Mouse (Mus musculus): ENCODE measurements around the gene Cep295nl. TPM values are rescaled to one million over a fixed set of nuclear protein-coding genes. Genes with fewer than 3 reads are reported as not detected.
"Not testable (repeated sequence)": the region's sequence is repeated elsewhere in the genome, so short reads cannot be mapped to it uniquely, and the experiment has no call there.

The Cep295nl gene
- polyA plus RNA-seq, 1 experiment from 2014 or later, result 0.23 TPM

- WGBS, result 68% methylated on average over 6 of the region's 6 CpGs
- peaks cover 21% of the 10 kb centered on the region for H3K36me3 ChIP-seq
- no peaks in the 10 kb centered on the region for H3K4me1 ChIP-seq (replicated peaks)
- H3K9me3 ChIP-seq, result no peaks in the 10 kb centered on the region
- H3K27ac ChIP-seq, result no peak overlapping the region
- H3K9ac ChIP-seq, result no peak overlapping the region
- no peak for ATAC-seq
- H3K4me3 ChIP-seq (replicated peaks), result no peak overlapping the region
- H3K4me2 ChIP-seq (replicated peaks), result no peak overlapping the region
- H3K27me3 ChIP-seq (replicated peaks), result no peaks in the 10 kb centered on the region
These were observed 30.1 kb downstream of the Cep295nl start for GRCm38 (mm10) chr11:118312132-118312723.

GRCm38 (mm10) chr11:118307962-118308361, 34.3 kb downstream of the Cep295nl start:
- not testable (repeated sequence) for H3K4me1 ChIP-seq (replicated peaks); H3K9me3 ChIP-seq; H3K27ac ChIP-seq; H3K9ac ChIP-seq; ATAC-seq; H3K4me3 ChIP-seq (replicated peaks); H3K27me3 ChIP-seq (replicated peaks); H3K4me2 ChIP-seq (replicated peaks)
- H3K36me3 ChIP-seq, result peaks cover 17% of the 10 kb centered on the region
- 89% methylated on average over 2 of the region's 2 CpGs for WGBS

GRCm38 (mm10) chr11:118303959-118304358, 38.3 kb downstream of the Cep295nl start:
- not testable (repeated sequence) for ATAC-seq, H3K9me3 ChIP-seq, H3K36me3 ChIP-seq

GRCm38 (mm10) chr11:118298810-118299209, 43.5 kb downstream of the Cep295nl start:
- WGBS, result 74% methylated on average over 2 of the region's 2 CpGs
- no peak overlapping the region for H3K27ac ChIP-seq
- H3K4me2 ChIP-seq (replicated peaks), result no peak overlapping the region
- no peaks in the 10 kb centered on the region for H3K9me3 ChIP-seq
- no peaks in the 10 kb centered on the region for H3K36me3 ChIP-seq
- no peak overlapping the region for H3K9ac ChIP-seq
- H3K4me3 ChIP-seq (replicated peaks), result no peak overlapping the region
- no peaks in the 10 kb centered on the region for H3K27me3 ChIP-seq (replicated peaks)
- no peaks in the 10 kb centered on the region for H3K4me1 ChIP-seq (replicated peaks)
- ATAC-seq, result peak; percentile 28; the same call in 1 of the 2 replicates

More at GRCm38 (mm10) chr11:118303959-118304358, 38.3 kb downstream of the Cep295nl start:
- not testable (repeated sequence) for H3K4me3 ChIP-seq (replicated peaks); H3K27me3 ChIP-seq (replicated peaks); H3K9ac ChIP-seq; H3K4me2 ChIP-seq (replicated peaks); H3K4me1 ChIP-seq (replicated peaks); H3K27ac ChIP-seq
- WGBS, result 81% methylated on average over 4 of the region's 4 CpGs

- H3K4me3 ChIP-seq (replicated peaks), result no peak overlapping the region
- no peaks in the 10 kb centered on the region for H3K4me1 ChIP-seq (replicated peaks)
- H3K27ac ChIP-seq, result no peak overlapping the region
- H3K4me2 ChIP-seq (replicated peaks), result no peak overlapping the region
- WGBS, result 81% methylated on average over 3 of the region's 3 CpGs
- H3K9me3 ChIP-seq, result no peaks in the 10 kb centered on the region
- no peaks in the 10 kb centered on the region for H3K27me3 ChIP-seq (replicated peaks)
- ATAC-seq, result no peak
- H3K9ac ChIP-seq, result no peak overlapping the region
- H3K36me3 ChIP-seq, result no peaks in the 10 kb centered on the region
These were observed 44.3 kb downstream of the Cep295nl start for GRCm38 (mm10) chr11:118297967-118298366.

GRCm38 (mm10) chr11:118295026-118295425, 47.3 kb downstream of the Cep295nl start:
- H3K9me3 ChIP-seq, result no peaks in the 10 kb centered on the region
- H3K4me1 ChIP-seq (replicated peaks), result 0 out of 2 replicates have a peak, but pooled peaks cover 4% of the 10 kb centered on the region
- H3K27ac ChIP-seq, result no peak overlapping the region
- no peak overlapping the region for H3K4me2 ChIP-seq (replicated peaks)
- no peak overlapping the region for H3K9ac ChIP-seq
- no peak overlapping the region for H3K4me3 ChIP-seq (replicated peaks)
- ATAC-seq, result no peak
- 82% methylated on average over 2 of the region's 2 CpGs for WGBS
- H3K27me3 ChIP-seq (replicated peaks), result no peaks in the 10 kb centered on the region
- no peaks in the 10 kb centered on the region for H3K36me3 ChIP-seq

- Histone ChIP-seq H3K4me3 (replicated peaks) (no peak overlapping the region), H3K27me3 (replicated peaks) (no peaks in the 10 kb centered on the region), H3K36me3 (0 out of 2 replicates have a peak, but pooled peaks cover under 1% of the 10 kb centered on the region), H3K27ac (no peak overlapping the region), H3K4me2 (replicated peaks) (no peak overlapping the region), H3K9ac (no peak overlapping the region), H3K4me1 (replicated peaks) (peaks cover 14% of the 10 kb centered on the region), H3K9me3 (no peaks in the 10 kb centered on the region)
- ATAC-seq, result no peak
- 65% methylated on average over 6 of the region's 6 CpGs for WGBS
These were observed 49.6 kb downstream of the Cep295nl start for GRCm38 (mm10) chr11:118292671-118293070.

GRCm38 (mm10) chr11:118289999-118290889, 52.1 kb downstream of the Cep295nl start, which contains the start of gene Usp36:
Gene Usp36, minus strand, starts transcription at chr11:118290244.
- under 1% methylated on average over 68 of the region's 68 CpGs for WGBS
- Histone ChIP-seq H3K27ac (peak within 1 kb of the TSS; percentile 86), H3K9ac (peak within 1 kb of the TSS; percentile 93), H3K9me3 (no peaks in the 10 kb centered on the region), H3K4me1 (replicated peaks) (peaks cover 14% of the 10 kb centered on the region), H3K27me3 (replicated peaks) (no peaks in the 10 kb centered on the region), H3K4me2 (replicated peaks) (peak within 1 kb of the TSS; percentile 87), H3K4me3 (replicated peaks) (peak within 1 kb of the TSS; percentile 92), H3K36me3 (peaks cover 7% of the 10 kb centered on the region)
- ATAC-seq, result peak; percentile 99

- no peak for ATAC-seq
- Histone ChIP-seq H3K4me2 (replicated peaks) (peak overlapping the region; percentile 87), H3K27ac (peak overlapping the region; percentile 86), H3K27me3 (replicated peaks) (no peaks in the 10 kb centered on the region), H3K9me3 (no peaks in the 10 kb centered on the region), H3K4me3 (replicated peaks) (peak overlapping the region; percentile 92), H3K9ac (peak overlapping the region; percentile 93), H3K36me3 (peaks cover 14% of the 10 kb centered on the region), H3K4me1 (replicated peaks) (peaks cover 14% of the 10 kb centered on the region)
- WGBS, result under 1% methylated on average over 22 of the region's 22 CpGs
These were observed 52.7 kb downstream of the Cep295nl start for GRCm38 (mm10) chr11:118289562-118289961.

- ATAC-seq, result no peak
- WGBS, result under 1% methylated on average over 16 of the region's 16 CpGs
- peaks cover 14% of the 10 kb centered on the region for H3K4me1 ChIP-seq (replicated peaks)
- peak overlapping the region; percentile 86; the same call in 1 of the 2 replicates for H3K27ac ChIP-seq
- peak overlapping the region; percentile 92 for H3K4me3 ChIP-seq (replicated peaks)
- H3K9me3 ChIP-seq, result no peaks in the 10 kb centered on the region
- H3K36me3 ChIP-seq, result peaks cover 18% of the 10 kb centered on the region
- peak overlapping the region; percentile 87 for H3K4me2 ChIP-seq (replicated peaks)
- H3K9ac ChIP-seq, result peak overlapping the region; percentile 93
- H3K27me3 ChIP-seq (replicated peaks), result no peaks in the 10 kb centered on the region
These were observed 53.2 kb downstream of the Cep295nl start for GRCm38 (mm10) chr11:118289037-118289511.

GRCm38 (mm10) chr11:118287573-118287972, 54.7 kb downstream of the Cep295nl start:
- Histone ChIP-seq H3K9me3 (no peaks in the 10 kb centered on the region), H3K27ac (no peak overlapping the region), H3K4me2 (replicated peaks) (no peak overlapping the region), H3K4me1 (replicated peaks) (peaks cover 14% of the 10 kb centered on the region), H3K36me3 (peaks cover 30% of the 10 kb centered on the region), H3K4me3 (replicated peaks) (no peak overlapping the region), H3K9ac (no peak overlapping the region), H3K27me3 (replicated peaks) (no peaks in the 10 kb centered on the region)
- ATAC-seq, result no peak
- 91% methylated on average over 9 of the region's 9 CpGs for WGBS

- no peak overlapping the region for H3K27ac ChIP-seq
- 82% methylated on average over 9 of the region's 9 CpGs for WGBS
These were observed 55.9 kb downstream of the Cep295nl start for GRCm38 (mm10) chr11:118286434-118286833.

More at GRCm38 (mm10) chr11:118286434-118286833, 55.9 kb downstream of the Cep295nl start:
- ATAC-seq, result no peak
- Histone ChIP-seq H3K9ac (no peak overlapping the region), H3K4me1 (replicated peaks) (peaks cover 14% of the 10 kb centered on the region), H3K27me3 (replicated peaks) (no peaks in the 10 kb centered on the region), H3K9me3 (no peaks in the 10 kb centered on the region), H3K36me3 (peaks cover 40% of the 10 kb centered on the region), H3K4me3 (replicated peaks) (no peak overlapping the region), H3K4me2 (replicated peaks) (no peak overlapping the region)

Measured in intestine, embryonic 15.5 days (tissue).